Mouse (Mus musculus) mouse trophoblast stem cell (cell line): ENCODE measurements around the gene D5Ertd579e.

Source experiments
- in situ Hi-C, 2 experiments: fragments of 300-500 bp; cut with MseI, MboI; formaldehyde crosslinking; loops; 2 replicates in 1 of 2; 3 replicates in 1 of 2; pipeline ENCODE4 v1.15.1; 2025

Gene D5Ertd579e

GRCm38 (mm10) chr5:36571371-36571770 is 124.5 kb downstream of the D5Ertd579e start:
- in situ Hi-C loops: no loop called here

GRCm38 (mm10) chr5:36570546-36571245 is 125.1 kb downstream of the D5Ertd579e start:
- in situ Hi-C loops: no loop called here

GRCm38 (mm10) chr5:36570098-36570497 is 125.7 kb downstream of the D5Ertd579e start:
- in situ Hi-C loops: no loop called here

- in situ Hi-C loops: no loop called here
Observed at GRCm38 (mm10) chr5:36568118-36568517, 127.7 kb downstream of the D5Ertd579e start.

GRCm38 (mm10) chr5:36567627-36568026 is 128.2 kb downstream of the D5Ertd579e start:
- in situ Hi-C loops: no loop called here

GRCm38 (mm10) chr5:36564530-36564929 is 131.3 kb downstream of the D5Ertd579e start:
- in situ Hi-C loops: no loop called here

GRCm38 (mm10) chr5:36563741-36564140 is 132.1 kb downstream of the D5Ertd579e start:
- in situ Hi-C loops: no loop called here

GRCm38 (mm10) chr5:36562791-36563445 is 132.9 kb downstream of the D5Ertd579e start:
- in situ Hi-C loops: no loop called here

GRCm38 (mm10) chr5:36561509-36561908 is 134.3 kb downstream of the D5Ertd579e start:
- in situ Hi-C loops: no loop called here

- in situ Hi-C loops: no loop called here
Observed at GRCm38 (mm10) chr5:36560490-36560889, 135.3 kb downstream of the D5Ertd579e start.

- in situ Hi-C loops: no loop called here
Observed at GRCm38 (mm10) chr5:36559510-36560235, 136.2 kb downstream of the D5Ertd579e start.

GRCm38 (mm10) chr5:36559106-36559505 is 136.7 kb downstream of the D5Ertd579e start:
- in situ Hi-C loops: no loop called here

- in situ Hi-C loops: no loop called here
Observed at GRCm38 (mm10) chr5:36558526-36558925, 137.3 kb downstream of the D5Ertd579e start.

GRCm38 (mm10) chr5:36557584-36558308 is 138.1 kb downstream of the D5Ertd579e start:
- in situ Hi-C loops: no loop called here

- in situ Hi-C loops: no loop called here
Observed at GRCm38 (mm10) chr5:36556906-36557305, 138.9 kb downstream of the D5Ertd579e start.

- in situ Hi-C loops: no loop called here
Observed at GRCm38 (mm10) chr5:36556289-36556688, 139.5 kb downstream of the D5Ertd579e start.

- in situ Hi-C loops: no loop called here
Observed at GRCm38 (mm10) chr5:36554496-36554895, 141.3 kb downstream of the D5Ertd579e start.

GRCm38 (mm10) chr5:36553886-36554285 is 141.9 kb downstream of the D5Ertd579e start:
- in situ Hi-C loops: no loop called here

GRCm38 (mm10) chr5:36553056-36553606 is 142.7 kb downstream of the D5Ertd579e start:
- in situ Hi-C loops: no loop called here

GRCm38 (mm10) chr5:36552391-36552790 is 143.4 kb downstream of the D5Ertd579e start:
- in situ Hi-C loops: no loop called here
